Mouse (Mus musculus) forebrain, embryonic 12.5 days (tissue): ENCODE measurements around the gene Slc6a20b. TPM values are rescaled to one million over a fixed set of nuclear protein-coding genes. Genes with fewer than 3 reads are reported as not detected.
"Not testable (repeated sequence)": the region's sequence is repeated elsewhere in the genome, so short reads cannot be mapped to it uniquely, and the experiment has no call there.

Experiments used
- ATAC-seq: fragments of 200-750 bp; cut with Nextera tagmentation; 2 replicates; pipeline ENCODE4 v1.8.0; 2017; ENCODE audit warnings: moderate TSS enrichment; ENCODE audit not compliant: low FRiP score
- H3K27ac ChIP-seq: fragments of 300-500 bp; sonication (generic); 2 replicates; pipeline ENCODE4 v1.5.1; 2016; ENCODE audit warnings: mild to moderate bottlenecking
- H3K27me3 ChIP-seq: fragments of 300-500 bp; sonication (generic); 2 replicates; pipeline ENCODE4 v1.6.1; 2016; ENCODE audit warnings: mild to moderate bottlenecking
- H3K36me3 ChIP-seq: fragments of 300-500 bp; sonication (generic); replicated peaks from 2 replicates; pipeline ENCODE4 v1.6.1; 2016; ENCODE audit warnings: mild to moderate bottlenecking
- H3K4me1 ChIP-seq: fragments of 300-500 bp; sonication (generic); 2 replicates; pipeline ENCODE4 v1.6.1; 2016
- H3K4me2 ChIP-seq: fragments of 300-500 bp; sonication (generic); 2 replicates; pipeline ENCODE4 v1.6.1; 2016; ENCODE audit warnings: mild to moderate bottlenecking, moderate library complexity
- H3K4me3 ChIP-seq: fragments of 300-500 bp; sonication (generic); replicated peaks from 2 replicates; pipeline ENCODE4 v1.5.1; 2016; ENCODE audit warnings: mild to moderate bottlenecking
- H3K9ac ChIP-seq: fragments of 300-500 bp; sonication (generic); 2 replicates; pipeline ENCODE4 v1.6.1; 2016; ENCODE audit warnings: mild to moderate bottlenecking
- H3K9me3 ChIP-seq: fragments of 300-500 bp; sonication (generic); 2 replicates; pipeline ENCODE4 v1.6.1; 2016
- WGBS: fragments of 180-500 bp; shearing (Covaris S2); methylation state at CpG from one replicate; pipeline ENCODE4 v1.1.7; 2016; 5-methylcytosine and 5-hydroxymethylcytosine counted together
- polyA plus RNA-seq: library from polyadenylated mRNA; unstranded; fragments of >200 nt; fragmentation: Nextera tagmentation; extraction: Ambion mirVana; gene quantifications from 2 replicates; pipeline ENCODE4 v1.2.1, GENCODE M21; 2016

Slc6a20b gene
- polyA plus RNA-seq: 0.14 and 0.22 TPM in 2 replicates

DNA sequence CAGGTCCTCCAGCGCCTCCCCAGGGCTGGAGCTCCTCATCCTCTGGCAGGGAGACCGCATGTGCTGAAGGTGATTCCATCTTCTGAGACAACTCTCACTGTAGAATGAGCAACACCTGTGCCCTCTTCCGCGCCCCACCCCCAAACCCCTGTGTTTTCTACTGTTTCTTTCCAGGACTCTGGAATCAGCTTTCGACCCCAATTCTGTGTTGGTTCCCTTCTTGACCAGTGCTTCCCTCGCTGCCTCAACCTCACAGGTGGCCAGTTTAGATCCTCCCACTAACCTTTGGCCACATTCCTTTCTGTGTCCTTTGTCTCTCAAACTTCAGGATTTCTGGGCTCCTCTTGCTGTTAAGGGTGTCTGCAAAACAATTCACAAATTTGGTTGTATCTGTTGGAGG, at the start of gene Slc6a20b:
Gene Slc6a20b (minus strand): TSS at position 285 of the 400 bp plus-strand sequence.
- H3K4me3 ChIP-seq: no peak within 1 kb of the TSS
- 90% methylated on average over 6 of the region's 6 CpGs for WGBS
- no peak within 1 kb of the TSS for H3K4me2 ChIP-seq
- no peak for ATAC-seq
- no peaks in the 10 kb centered on the region for H3K27me3 ChIP-seq
- no peaks in the 10 kb centered on the region for H3K4me1 ChIP-seq
- H3K36me3 ChIP-seq: no peaks in the 10 kb centered on the region
- no peaks in the 10 kb centered on the region for H3K9me3 ChIP-seq
- H3K27ac ChIP-seq: no peak within 1 kb of the TSS
- H3K9ac ChIP-seq: no peak within 1 kb of the TSS

DNA sequence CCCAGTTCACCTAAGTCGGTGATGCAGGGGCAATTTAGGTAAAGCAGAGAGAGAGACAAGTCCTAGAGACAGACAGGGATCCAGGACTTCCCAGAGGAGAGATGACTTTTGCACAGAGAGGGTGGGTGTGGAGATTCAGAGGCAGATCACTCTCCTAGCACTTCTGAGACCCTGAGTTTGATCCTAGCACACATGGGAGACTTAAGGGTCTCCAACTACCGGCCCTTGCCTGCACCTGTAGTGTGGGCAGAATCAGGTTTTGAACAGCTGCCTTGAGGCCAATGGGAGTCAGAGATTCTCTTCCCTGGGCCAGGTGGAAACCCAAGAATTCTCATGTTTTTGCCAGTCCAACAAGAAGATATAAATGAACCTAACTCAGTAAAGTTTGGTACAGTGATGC, 46.8 kb upstream of the Slc6a20b start:
- Histone ChIP-seq H3K4me3 (peak overlapping the region; percentile 46; the same call in 1 of the 2 replicates), H3K4me2 (peak overlapping the region; percentile 70; the same call in 1 of the 2 replicates), H3K9ac (no peak overlapping the region), H3K27me3 (peaks cover 65% of the 10 kb centered on the region), H3K27ac (no peak overlapping the region), H3K36me3 (no peaks in the 10 kb centered on the region), H3K9me3 (no peaks in the 10 kb centered on the region), H3K4me1 (peaks cover 9% of the 10 kb centered on the region)
- 18% methylated on average over 2 of the region's 2 CpGs for WGBS
- ATAC-seq: no peak

DNA sequence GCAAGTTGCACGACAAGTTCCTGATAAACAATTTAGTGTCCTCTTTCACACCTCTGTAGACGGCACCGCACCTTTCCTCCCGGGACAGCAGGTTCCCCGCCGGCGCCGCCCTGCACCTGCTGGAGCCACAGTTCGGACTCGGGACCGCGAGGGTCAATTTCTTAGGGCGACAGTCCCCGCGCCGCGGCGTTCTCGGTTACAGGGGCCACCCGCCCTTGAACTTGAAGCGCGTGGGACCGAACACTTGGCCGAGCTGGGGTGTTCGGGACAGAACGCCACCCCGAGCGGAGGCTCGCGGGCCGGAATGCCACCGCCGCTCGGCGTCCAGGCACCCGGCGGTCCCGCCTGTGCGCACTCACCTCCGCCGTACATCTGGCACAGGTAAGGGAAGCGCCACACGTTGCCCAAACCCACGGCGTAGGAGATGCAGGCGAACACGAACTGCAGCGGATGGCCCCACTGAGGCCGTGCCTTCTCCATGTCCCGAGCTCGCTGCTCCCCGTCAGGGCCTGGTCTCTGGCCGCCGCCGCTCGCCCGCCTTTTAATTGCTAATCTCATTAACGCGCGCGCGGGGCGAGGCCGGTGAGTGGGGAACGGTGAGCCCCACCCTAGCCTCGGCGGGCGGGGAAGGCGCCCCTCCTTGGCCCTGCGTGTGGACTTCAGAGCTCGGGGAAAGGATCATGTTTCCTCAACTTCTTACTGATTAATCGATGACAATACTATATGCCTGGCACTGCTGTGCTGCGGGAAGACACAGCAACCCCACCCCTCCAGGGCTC, 46.2 kb upstream of the Slc6a20b start, which contains the start of the genes Ccr9 and Slc6a20a:
Gene Ccr9 (plus strand): TSS at position 113 of the 779 bp plus-strand sequence.
Gene Slc6a20a (minus strand): TSS at position 559 of the 779 bp plus-strand sequence.
- Histone ChIP-seq H3K27ac (no peak within 1 kb of the TSS), H3K9ac (peak within 1 kb of the TSS; percentile 44; the same call in 1 of the 2 replicates), H3K4me3 (peak within 1 kb of the TSS; percentile 46), H3K4me1 (peaks cover 9% of the 10 kb centered on the region), H3K36me3 (no peaks in the 10 kb centered on the region), H3K9me3 (no peaks in the 10 kb centered on the region), H3K27me3 (peaks cover 64% of the 10 kb centered on the region), H3K4me2 (peak within 1 kb of the TSS; percentile 70)
- WGBS: 1% methylated on average over 73 of the region's 73 CpGs
- ATAC-seq: peak; percentile 23; the same call in 1 of the 2 replicates

DNA sequence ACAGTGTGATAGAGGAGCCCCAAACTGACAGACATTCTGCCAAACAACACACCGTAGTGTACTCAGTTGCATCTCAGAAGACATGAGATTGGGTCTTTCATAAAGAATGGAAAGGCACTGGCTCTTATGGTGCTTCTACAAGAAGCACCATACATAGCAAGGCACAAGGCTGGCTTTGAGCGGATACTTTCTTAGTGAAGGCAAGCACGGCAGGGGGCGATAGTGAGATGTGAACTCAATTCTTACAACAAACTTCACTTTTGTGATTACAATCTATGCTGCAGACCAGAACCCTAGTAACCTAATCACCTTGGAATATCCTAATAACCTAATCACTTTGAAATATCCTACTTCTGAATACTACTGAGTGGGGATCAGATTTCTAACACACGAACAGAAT, 33.3 kb upstream of the Slc6a20b start:
- 59% methylated on average over 5 of the region's 5 CpGs for WGBS
- no peak overlapping the region for H3K27ac ChIP-seq
- H3K9me3 ChIP-seq: no peaks in the 10 kb centered on the region
- no peak overlapping the region for H3K4me3 ChIP-seq
- no peaks in the 10 kb centered on the region for H3K27me3 ChIP-seq
- no peak for ATAC-seq
- H3K4me2 ChIP-seq: no peak overlapping the region
- H3K9ac ChIP-seq: no peak overlapping the region
- H3K4me1 ChIP-seq: no peaks in the 10 kb centered on the region
- H3K36me3 ChIP-seq: no peaks in the 10 kb centered on the region

DNA sequence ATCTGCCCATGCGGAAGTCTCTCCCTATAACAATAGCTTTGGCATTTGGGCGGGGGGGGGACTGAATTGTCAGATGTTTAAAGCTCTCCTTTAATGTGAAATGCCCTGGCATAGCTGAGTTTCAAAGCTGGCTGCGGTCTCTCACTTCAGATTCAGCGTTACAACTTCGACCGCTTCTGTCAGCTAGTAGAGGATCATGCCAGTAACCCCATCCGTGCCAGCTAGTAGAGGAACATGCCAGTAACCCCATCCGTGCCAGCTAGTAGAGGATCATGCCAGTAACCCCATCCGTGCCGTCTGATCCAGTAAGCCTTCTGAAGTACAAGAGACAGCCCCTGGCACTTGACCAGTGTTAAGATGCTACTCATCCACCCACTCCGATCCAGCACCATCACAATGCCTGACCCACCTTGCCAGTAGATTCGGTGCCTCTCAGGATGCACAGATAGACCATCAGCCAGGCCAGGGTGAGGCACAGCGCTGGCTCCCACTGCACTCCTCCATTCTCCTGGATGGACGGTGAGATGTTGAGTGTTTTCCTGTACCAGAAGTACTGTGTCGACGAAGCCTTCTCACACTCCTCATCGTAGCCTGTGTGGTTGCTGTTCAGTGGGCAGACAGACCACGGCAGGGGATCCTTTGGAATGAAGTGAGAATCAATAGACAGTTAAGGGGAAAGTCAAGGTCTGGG, 27.8 kb upstream of the Slc6a20b start:
- 83% methylated on average over 18 of the region's 18 CpGs for WGBS
- not testable (repeated sequence) for H3K27ac ChIP-seq, H3K36me3 ChIP-seq, H3K27me3 ChIP-seq, H3K4me1 ChIP-seq, H3K9ac ChIP-seq, ATAC-seq, H3K4me3 ChIP-seq, H3K9me3 ChIP-seq, H3K4me2 ChIP-seq

DNA sequence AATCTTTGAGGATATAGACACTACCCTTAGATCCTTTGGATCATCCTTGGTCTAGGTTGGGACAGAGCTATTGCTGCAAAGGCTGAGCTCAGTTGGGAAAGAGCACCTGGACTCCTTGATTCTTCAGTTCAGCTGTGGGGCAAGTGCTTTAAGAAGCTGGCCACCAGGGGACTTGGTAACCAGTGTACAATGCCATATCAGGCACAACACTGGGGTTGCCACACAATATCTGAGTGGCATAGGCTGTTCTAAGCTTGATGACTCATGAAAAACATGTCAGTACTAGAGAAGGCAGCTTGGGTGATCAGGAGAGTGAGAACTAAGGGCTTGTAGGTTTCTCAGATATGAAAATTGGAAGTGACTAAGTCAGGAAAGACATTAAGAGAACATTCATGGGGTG, 26.6 kb upstream of the Slc6a20b start:
- no peak overlapping the region for H3K9ac ChIP-seq
- H3K27me3 ChIP-seq: no peaks in the 10 kb centered on the region
- H3K36me3 ChIP-seq: no peaks in the 10 kb centered on the region
- no peaks in the 10 kb centered on the region for H3K9me3 ChIP-seq
- no peak overlapping the region for H3K4me3 ChIP-seq
- no peaks in the 10 kb centered on the region for H3K4me1 ChIP-seq
- ATAC-seq: no peak
- no peak overlapping the region for H3K4me2 ChIP-seq
- no peak overlapping the region for H3K27ac ChIP-seq

DNA sequence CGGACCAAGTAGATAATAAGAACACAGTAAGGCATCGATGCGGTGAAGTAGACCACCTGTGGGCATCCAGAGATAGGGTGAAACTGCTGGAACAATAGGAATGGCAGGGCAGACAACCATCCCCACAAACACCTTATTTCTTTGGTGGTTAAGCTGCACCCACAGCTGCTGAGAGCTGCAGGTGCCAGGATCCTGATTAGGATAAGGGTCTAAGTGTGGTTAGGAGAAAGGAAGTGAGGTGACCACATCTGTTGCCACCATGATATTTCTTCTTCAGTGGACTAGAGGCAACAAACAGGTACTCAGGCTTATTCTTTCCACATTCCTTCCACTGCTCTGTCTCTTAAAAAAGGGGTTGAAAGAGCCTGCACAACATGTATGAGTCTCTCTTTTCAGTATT, 25.1 kb upstream of the Slc6a20b start:
- no peaks in the 10 kb centered on the region for H3K27me3 ChIP-seq
- H3K4me1 ChIP-seq: no peaks in the 10 kb centered on the region
- WGBS: 84% methylated on average over 3 of the region's 3 CpGs
- no peak overlapping the region for H3K4me2 ChIP-seq
- H3K36me3 ChIP-seq: no peaks in the 10 kb centered on the region
- H3K9me3 ChIP-seq: no peaks in the 10 kb centered on the region
- ATAC-seq: no peak
- H3K9ac ChIP-seq: no peak overlapping the region
- H3K4me3 ChIP-seq: no peak overlapping the region
- H3K27ac ChIP-seq: no peak overlapping the region

DNA sequence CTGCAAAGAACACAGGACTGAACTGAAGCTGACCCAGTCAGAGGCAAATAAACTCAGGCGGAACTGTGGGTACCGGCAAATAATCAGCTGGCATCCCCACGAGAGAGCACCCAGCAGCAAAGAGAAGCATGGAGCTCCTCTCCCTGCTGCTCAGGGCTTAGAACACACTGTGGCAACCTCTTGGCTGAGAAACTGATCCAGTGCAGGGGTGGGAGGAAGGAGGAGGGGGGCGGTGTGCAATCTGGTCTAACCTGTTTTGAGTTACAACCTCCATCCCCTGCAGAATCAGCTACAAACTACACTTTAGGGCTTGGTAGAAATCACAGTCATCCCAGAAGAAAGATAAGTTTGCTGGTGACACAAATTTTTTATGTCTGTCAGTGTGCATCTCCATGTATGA, 19.0 kb upstream of the Slc6a20b start:
- H3K9ac ChIP-seq: no peak overlapping the region
- H3K27me3 ChIP-seq: no peaks in the 10 kb centered on the region
- ATAC-seq: no peak
- 51% methylated on average over 4 of the region's 4 CpGs for WGBS
- H3K36me3 ChIP-seq: no peaks in the 10 kb centered on the region
- H3K4me2 ChIP-seq: no peak overlapping the region
- no peaks in the 10 kb centered on the region for H3K9me3 ChIP-seq
- H3K27ac ChIP-seq: no peak overlapping the region
- H3K4me1 ChIP-seq: no peaks in the 10 kb centered on the region
- H3K4me3 ChIP-seq: no peak overlapping the region

DNA sequence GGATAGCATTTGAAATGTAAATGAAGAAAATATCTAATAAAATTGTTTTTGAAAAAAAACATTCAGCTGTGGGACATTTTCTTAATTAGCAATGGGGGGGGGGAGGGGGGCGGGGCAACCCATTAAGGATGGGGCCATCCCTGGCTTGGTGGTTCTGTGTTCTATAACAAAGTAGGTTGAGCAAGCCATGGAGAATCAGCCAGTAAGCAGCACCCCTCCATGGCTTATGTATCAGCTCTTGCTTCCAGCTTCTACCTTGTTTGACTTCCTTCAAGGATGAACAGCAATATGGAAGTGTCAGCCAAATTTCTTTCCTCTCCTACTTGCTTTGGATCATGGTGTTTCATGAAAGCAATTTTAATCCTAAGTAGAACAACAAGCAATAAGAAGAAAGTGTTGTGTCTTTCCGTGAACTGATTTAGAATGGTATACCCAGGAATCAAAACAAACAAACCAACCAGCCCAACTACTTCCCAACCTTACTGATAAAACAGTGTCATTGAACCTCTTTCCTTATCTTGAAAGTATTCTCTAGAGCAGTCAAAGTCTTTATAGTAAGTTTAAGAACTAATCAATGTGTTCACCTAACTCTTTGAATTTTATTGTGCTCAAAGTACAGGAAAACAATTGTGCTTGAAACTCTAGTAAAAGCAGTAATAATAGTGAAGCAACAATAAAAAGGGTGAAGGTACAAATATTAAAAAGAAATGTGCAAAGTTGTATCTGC, 17.6 kb upstream of the Slc6a20b start:
- H3K9me3 ChIP-seq: no peaks in the 10 kb centered on the region
- no peak overlapping the region for H3K4me2 ChIP-seq
- no peak overlapping the region for H3K4me3 ChIP-seq
- no peak overlapping the region for H3K27ac ChIP-seq
- H3K27me3 ChIP-seq: no peaks in the 10 kb centered on the region
- no peaks in the 10 kb centered on the region for H3K4me1 ChIP-seq
- WGBS: 92% methylated on average over 2 of the region's 2 CpGs
- H3K36me3 ChIP-seq: no peaks in the 10 kb centered on the region
- no peak for ATAC-seq
- no peak overlapping the region for H3K9ac ChIP-seq

DNA sequence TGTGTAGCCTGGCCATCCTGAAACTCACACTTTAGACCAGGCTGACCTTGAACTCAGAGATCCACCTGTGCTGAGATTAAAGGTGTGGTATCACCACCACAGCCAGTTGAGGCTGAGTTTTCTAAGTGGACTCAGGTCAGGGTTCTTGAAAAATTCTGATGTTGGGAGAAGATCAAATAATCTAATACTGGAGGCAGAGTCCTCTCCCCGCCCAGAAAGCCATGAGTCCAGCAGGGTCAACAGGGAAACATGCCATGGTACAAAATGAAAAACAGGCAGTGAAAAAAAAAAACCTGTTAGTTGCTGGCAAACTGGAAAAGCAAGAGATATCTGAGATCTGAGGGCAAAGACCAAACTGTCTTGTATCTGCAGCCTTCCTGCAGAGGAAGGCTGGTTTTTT, 7.7 kb upstream of the Slc6a20b start:
- no peaks in the 10 kb centered on the region for H3K4me1 ChIP-seq
- H3K36me3 ChIP-seq: no peaks in the 10 kb centered on the region
- H3K27me3 ChIP-seq: no peaks in the 10 kb centered on the region
- H3K9me3 ChIP-seq: no peaks in the 10 kb centered on the region
- H3K4me2 ChIP-seq: no peak overlapping the region
- no peak overlapping the region for H3K9ac ChIP-seq
- no peak overlapping the region for H3K4me3 ChIP-seq
- H3K27ac ChIP-seq: no peak overlapping the region
- WGBS: 75% methylated on average over 1 of the region's 1 CpGs
- ATAC-seq: no peak

DNA sequence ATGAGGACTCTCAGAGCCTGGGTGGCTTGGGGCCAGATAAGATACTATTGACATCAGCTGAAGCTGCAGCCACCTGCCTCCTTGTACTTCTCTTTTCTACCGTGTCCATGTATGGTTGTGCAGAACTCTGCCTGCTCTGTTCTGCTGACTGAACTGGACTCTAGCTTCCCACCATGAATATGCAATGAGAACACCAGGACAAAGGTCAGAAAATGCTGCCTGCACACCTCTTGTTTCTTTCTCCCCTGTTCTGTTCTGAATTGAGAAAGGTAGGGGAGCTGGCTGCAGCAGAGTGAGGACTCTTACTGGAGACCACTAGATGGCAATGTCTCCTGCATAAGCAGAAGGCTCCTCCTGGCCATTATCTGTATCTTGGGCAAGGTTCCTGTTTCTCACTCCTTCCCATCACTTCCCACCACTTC, 6.3 kb upstream of the Slc6a20b start:
- no peaks in the 10 kb centered on the region for H3K27me3 ChIP-seq
- no peaks in the 10 kb centered on the region for H3K4me1 ChIP-seq
- H3K36me3 ChIP-seq: no peaks in the 10 kb centered on the region
- H3K9ac ChIP-seq: no peak overlapping the region
- ATAC-seq: no peak
- H3K27ac ChIP-seq: no peak overlapping the region
- no peak overlapping the region for H3K4me2 ChIP-seq
- H3K9me3 ChIP-seq: no peaks in the 10 kb centered on the region
- H3K4me3 ChIP-seq: no peak overlapping the region
- WGBS: 88% methylated on average over 1 of the region's 1 CpGs

DNA sequence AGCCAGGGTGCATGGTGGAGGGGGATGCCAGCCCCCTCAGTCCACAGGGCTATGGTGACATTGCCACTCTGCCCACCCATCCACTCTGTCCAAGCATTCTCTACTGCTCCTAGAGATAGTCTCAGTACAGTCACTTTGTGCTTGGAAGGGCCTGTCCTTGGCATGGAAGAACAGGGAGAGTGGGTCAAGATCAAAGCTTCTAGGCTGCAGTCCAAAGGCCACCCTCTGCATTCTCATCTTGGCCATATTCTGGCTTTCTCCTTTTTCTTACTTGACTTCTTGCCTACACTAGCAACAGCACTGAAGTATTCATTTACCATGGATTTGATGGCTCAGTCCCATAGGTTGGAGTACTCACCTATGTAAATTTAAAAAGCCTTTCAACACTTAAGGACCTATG, 5.9 kb upstream of the Slc6a20b start:
- Histone ChIP-seq H3K4me3 (no peak overlapping the region), H3K36me3 (no peaks in the 10 kb centered on the region), H3K27me3 (no peaks in the 10 kb centered on the region), H3K9ac (no peak overlapping the region), H3K4me1 (no peaks in the 10 kb centered on the region), H3K9me3 (no peaks in the 10 kb centered on the region), H3K4me2 (no peak overlapping the region), H3K27ac (no peak overlapping the region)
- no peak for ATAC-seq
